Mouse (Mus musculus) adrenal gland (tissue): Measurements from ENCODE around the gene Ier5.

Experiments
- intact Hi-C: fragments of 180-260 bp; cut with DNase I; formaldehyde crosslinking; loops from one replicate; pipeline ENCODE4 v1.15.1; 2025

Gene Ier5

GRCm38 (mm10) chr1:155103991-155104390 is 4.6 kb upstream of the Ier5 start:
- intact Hi-C loops = no loop called here

GRCm38 (mm10) chr1:155102631-155103030 is 3.2 kb upstream of the Ier5 start:
- intact Hi-C loops = no loop called here

GRCm38 (mm10) chr1:155098486-155099279 is 753 bp downstream of the Ier5 start:
- intact Hi-C loops = loop anchor here (2.0 to 5.0 kb wide), 2 partner anchors 44 to 48 kb away; no protein-coding TSS in a partner anchor

- intact Hi-C loops = loop anchor here (2.0 to 5.0 kb wide), 2 partner anchors 44 to 47 kb away; no protein-coding TSS in a partner anchor
These were observed 1.4 kb downstream of the Ier5 start for GRCm38 (mm10) chr1:155097931-155098485.

- intact Hi-C loops = loop anchor here (5.0 kb wide), 1 partner anchor 45 kb away; no protein-coding TSS in a partner anchor
These were observed 2.1 kb downstream of the Ier5 start for GRCm38 (mm10) chr1:155097354-155097753.

GRCm38 (mm10) chr1:155096620-155097261 is 2.7 kb downstream of the Ier5 start:
- intact Hi-C loops = loop anchor here (5.0 kb wide), 1 partner anchor 46 kb away; no protein-coding TSS in a partner anchor

- intact Hi-C loops = no loop called here
These were observed 5.3 kb downstream of the Ier5 start for GRCm38 (mm10) chr1:155093971-155094707.

GRCm38 (mm10) chr1:155093145-155093791 is 6.2 kb downstream of the Ier5 start:
- intact Hi-C loops = no loop called here

GRCm38 (mm10) chr1:155091842-155092800 is 7.3 kb downstream of the Ier5 start:
- intact Hi-C loops = no loop called here

- intact Hi-C loops = no loop called here
These were observed 8.0 kb downstream of the Ier5 start for GRCm38 (mm10) chr1:155091374-155091841.

- intact Hi-C loops = no loop called here
These were observed 8.7 kb downstream of the Ier5 start for GRCm38 (mm10) chr1:155090736-155091135.

- intact Hi-C loops = no loop called here
These were observed 9.1 kb downstream of the Ier5 start for GRCm38 (mm10) chr1:155090327-155090726.

- intact Hi-C loops = no loop called here
These were observed 10.4 kb downstream of the Ier5 start for GRCm38 (mm10) chr1:155088847-155089603.

GRCm38 (mm10) chr1:155088046-155088445 is 11.4 kb downstream of the Ier5 start:
- intact Hi-C loops = no loop called here

- intact Hi-C loops = no loop called here
These were observed 12.5 kb downstream of the Ier5 start for GRCm38 (mm10) chr1:155086893-155087292.

GRCm38 (mm10) chr1:155086416-155086815 is 13.0 kb downstream of the Ier5 start:
- intact Hi-C loops = no loop called here

- intact Hi-C loops = no loop called here
These were observed 14.6 kb downstream of the Ier5 start for GRCm38 (mm10) chr1:155084839-155085238.
